Mouse (Mus musculus) right cerebral cortex, postnatal 10 days (tissue): Measurements from ENCODE around the gene Hmga1b.
"Not testable (repeated sequence)": the region's sequence is repeated elsewhere in the genome, so short reads cannot be mapped to it uniquely, and the experiment has no call there.

Experiments
- DNase-seq, 2 experiments: peaks; one replicate each; pipeline ENCODE4 v3.0.0; 2021; ENCODE audit warnings: low spot score in 2 of 2

The Hmga1b gene

DNA sequence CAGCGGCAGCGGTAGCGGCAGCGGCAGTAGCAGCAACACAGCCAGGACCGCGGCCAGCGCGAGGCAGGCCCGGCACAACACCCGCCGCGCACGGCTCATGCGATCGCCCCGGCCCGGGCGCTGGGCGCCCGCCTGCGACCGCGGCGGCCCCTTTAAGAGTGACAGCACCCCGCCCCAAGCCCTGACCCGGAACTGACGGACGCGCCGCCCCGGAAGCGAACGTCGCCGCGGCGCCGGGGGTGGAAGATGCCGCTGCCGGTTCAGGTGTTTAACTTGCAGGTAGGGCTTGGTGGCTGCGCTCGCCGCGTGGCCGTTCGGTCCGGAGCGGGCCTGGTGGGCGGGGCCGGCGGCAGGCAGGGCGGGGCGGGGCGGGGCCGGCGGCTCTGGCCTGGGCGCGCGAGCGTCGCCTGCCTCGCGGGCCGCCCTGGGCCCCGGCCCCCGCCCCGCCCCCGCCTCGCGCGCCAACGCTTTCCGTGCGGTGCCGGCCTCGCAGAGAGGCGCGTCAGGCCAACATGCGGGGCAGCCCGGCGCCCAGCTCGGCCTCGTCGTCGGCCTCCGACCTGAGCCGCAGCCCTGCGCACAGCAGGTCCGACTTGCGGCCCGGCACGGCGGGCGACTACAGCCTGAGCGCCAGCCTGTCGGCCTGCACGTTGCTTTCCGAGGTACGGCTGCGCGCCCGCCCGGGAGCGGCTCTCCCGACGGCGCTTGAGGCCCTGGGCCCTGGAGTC is 21.6 kb downstream of the Hmga1b start, which contains the start of the genes Rfng and Gps1:
Gene Rfng, minus strand, starts transcription at position 144 of the 728 bp plus-strand sequence.
Gene Gps1, plus strand, starts transcription at position 209 of the 728 bp plus-strand sequence.
- DNase-seq: peak; percentile 87 to 89

DNA sequence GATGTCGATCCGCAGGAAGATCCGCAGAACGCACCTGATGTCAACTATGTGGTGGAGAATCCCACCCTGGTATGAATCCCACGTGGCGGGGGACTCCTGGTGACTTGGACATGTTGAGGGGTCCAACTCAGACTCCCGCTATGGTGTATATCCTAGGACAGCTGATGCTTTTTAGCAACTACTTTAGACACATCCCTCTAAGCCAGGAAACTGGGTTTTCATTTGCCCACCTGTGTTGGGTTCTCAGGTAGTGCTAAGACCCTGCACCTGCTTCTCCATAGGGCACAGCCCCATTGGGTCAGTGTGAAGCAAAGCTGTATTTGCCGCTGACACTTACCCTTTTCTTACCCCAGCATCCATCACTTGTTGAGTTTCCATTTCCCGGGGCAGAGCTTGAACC is 22.6 kb downstream of the Hmga1b start:
- peak; percentile 22 to 27 for DNase-seq

DNA sequence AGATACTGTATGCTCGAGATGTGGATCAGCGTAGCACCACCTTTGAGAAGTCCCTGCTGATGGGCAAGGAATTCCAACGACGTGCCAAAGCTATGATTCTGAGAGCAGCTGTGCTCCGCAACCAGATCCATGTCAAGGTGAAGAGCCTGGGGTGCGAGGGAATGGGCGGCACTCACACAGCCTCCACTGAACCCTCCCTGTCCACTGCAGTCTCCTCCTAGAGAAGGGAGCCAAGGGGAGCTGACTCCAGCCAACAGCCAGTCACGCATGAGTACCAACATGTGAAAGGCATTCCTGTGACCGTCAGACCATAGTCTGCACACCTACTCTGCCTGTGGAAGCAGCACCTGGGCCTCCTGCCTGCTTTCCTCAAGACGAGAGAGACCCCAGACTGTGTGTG is 25.9 kb downstream of the Hmga1b start:
- DNase-seq: not testable (repeated sequence)

DNA sequence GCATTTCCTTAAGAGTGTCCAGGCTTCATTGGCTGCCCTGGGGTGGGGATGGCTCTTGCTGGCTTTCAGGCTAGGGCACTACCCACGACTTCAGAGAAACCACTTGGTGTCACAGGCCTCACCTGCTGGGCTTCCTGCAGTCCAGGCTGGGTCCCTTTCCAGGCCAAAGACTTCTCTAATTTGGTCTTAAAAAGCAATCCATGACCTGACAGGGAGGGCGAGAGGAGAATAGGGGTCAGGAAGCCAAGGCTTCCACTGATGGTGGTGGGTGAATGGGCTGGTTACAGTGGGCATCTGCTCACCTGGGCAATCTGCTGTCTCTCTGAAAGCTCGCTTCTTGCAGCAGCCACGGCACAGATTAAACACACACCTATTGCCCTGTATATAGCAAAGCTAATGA is 26.8 kb downstream of the Hmga1b start:
- no peak for DNase-seq

DNA sequence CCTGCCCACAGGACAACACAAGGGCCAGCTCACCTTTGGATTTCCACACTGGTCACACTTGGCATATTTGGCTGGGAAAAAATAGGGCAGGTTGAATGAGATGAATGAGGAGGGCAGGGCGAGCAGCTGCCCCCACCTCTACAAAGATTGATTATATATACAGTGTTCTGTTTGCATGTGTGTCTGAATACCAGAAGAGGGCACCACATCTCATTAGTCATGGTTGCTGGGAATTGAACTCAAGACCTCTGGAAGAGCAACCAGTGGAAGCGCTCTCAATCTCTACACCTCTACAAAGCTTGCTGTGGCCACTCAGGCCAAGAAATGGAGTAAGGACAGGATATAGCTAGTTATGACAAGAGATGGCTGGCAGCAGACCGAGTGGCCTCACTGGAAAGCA is 27.2 kb downstream of the Hmga1b start:
- no peak for DNase-seq

DNA sequence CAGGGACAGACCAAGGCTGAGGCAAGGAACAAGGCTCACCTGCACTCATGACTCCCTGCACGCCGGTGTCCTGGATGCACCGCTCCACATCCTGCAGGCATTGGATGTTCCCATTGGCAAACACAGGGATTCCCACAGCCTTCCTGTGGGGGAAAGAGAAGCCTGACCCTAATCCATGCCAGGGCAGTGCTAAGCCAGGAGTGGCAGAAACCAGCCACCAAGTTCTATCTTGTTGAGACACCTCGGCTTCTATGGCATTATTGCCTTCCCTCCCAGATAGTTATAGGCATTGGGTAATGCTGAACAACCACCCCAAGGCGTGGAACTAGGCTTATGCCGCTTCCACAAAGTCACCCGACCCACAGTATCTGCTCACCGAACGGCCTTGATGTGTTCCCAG is 30.1 kb downstream of the Hmga1b start:
- DNase-seq: no peak

DNA sequence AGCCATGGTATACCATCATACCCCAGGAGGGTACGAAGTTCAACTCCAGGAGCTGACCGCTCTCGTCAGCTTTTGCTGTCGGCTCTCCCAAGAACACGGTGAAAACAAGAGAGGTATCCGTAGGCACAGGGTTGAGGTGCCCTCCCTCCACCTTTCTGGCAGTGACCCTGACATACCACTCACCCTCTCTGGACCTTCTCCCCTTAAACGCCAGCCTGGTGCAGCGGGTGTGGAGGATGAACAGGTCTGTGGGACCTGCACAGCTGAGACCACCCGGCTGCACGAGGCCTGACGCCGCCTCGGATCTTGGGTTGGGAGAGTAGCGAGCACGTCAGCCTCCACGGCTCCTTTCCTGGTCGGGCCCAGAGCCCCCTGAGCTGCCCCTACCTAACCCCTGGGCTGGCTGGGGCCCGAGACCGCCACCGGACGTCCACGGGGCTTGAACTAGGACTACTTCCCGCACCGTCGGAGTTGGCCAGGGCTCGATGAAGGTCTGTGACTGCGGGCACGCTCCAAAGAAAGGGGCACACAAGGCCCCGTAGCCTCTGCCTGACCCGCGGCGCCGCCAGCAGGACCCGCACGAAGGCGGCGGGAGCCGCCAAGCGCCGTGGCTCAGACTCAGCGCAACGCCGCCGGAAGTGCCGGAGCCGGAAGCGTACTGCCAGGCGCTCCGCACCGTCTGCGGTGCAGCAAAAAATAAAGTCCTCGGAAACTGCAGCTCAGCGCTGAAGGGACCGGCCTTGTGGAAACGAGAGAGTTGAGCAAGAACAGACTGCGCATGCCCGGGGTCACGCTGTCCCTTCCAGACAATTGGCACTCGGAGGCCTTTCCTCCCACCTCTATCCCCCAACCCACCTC is 33.4 kb downstream of the Hmga1b start, which contains the start of gene Dus1l:
Gene Dus1l, minus strand, starts transcription at position 648 of the 858 bp plus-strand sequence.
- DNase-seq: peak; percentile 96 to 98

DNA sequence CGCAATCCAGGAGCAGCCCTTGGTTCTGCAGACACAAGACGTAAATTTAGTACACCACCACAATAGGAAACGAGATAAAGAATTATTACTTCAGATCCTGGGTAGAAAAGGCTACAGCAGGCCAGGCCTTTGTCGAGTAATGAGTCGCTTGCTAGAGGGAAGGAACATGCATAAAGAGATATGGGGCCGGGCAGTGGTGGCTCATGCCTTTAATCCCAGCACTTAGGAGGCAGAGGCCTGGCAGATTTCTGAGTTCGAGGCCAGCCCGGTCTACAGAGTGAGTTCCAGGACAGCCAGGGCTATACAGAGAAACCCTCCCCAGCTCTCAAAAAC is 34.0 kb downstream of the Hmga1b start:
- no peak for DNase-seq

DNA sequence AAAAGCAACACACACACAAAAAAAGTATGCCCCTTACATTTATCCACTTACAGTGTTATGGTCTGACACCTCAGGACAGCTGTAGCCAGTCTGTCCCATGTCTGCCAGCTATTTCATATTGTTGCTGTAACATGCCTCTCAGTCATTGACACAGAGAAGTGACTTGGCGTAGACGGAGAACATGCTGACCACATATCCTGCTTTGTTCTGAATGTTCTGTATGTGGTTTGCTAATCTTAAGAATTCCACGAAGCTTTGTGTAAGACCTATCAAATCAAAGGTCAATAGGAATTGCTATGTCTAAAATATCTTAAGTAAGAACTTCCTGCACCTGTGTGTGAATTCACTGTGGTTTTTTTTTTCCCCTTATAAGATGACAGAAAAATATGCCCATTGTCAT is 35.6 kb downstream of the Hmga1b start:
- DNase-seq: no peak

DNA sequence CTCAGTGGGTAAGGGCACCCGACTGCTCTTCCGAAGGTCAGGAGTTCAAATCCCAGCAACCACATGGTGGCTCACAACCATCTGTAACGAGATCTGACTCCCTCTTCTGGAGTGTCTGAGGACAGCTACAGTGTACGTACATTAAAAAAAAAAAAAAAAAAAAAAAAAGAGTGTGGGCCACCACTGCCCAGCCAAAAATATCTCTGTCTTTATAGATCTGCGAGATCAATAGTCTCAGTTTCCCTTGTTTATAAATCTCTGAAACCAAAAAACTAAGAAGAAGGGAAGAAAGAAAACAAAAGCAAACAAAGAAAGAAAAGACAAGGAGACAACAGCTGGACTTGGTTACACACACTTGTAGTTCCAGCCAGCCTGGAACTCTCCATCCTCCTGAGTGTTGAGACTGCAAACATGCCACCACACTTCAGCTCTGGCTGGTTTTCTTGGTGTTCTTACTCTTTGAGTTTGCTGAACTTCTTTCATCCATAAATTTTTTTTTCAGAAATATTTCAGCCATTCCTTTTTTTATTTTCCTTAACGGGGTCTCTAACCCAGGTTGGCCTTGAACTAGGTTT is 36.8 kb downstream of the Hmga1b start:
- DNase-seq: no peak

DNA sequence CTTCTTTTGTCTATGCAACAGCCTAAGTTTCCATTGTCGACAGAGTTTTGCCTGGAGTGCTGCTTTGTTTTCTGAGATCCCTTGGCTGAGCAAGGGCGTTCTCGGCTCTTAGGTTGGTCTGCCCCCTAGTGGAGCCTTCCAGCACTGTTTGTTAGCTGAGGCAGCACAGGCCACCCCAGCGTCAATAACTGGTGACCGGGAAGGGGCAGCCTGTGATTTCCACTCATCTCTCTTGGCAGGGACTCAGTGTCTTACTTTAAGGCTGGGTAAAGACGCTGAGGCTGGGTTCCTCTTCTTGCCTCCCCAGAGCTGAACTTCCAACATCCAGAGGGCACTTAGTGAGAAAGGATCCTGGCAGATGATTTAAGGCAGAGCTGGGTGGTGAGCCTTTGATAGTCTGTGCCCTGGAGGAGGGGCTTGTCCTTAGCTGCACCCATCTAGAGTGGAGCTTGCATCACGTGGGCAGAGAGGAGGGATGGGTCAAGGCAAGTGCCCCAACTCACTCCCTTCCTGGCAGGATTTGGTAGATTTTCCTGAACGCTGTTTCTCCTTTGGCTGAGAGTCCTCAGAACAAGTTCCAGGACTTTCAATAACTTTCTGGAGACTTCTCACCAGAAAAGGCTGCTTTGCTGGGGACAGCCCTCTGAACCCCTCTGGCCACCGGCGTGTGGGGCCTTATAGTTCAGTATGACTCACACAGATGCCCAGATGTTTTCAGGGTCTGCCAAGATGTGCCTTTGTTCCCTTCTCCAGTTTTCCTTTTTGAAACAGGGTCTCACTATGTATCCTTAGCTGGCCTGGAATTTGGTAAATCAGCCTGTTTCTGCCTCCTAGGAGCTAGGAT is 37.7 kb downstream of the Hmga1b start:
- DNase-seq: peak; percentile 82 to 89

DNA sequence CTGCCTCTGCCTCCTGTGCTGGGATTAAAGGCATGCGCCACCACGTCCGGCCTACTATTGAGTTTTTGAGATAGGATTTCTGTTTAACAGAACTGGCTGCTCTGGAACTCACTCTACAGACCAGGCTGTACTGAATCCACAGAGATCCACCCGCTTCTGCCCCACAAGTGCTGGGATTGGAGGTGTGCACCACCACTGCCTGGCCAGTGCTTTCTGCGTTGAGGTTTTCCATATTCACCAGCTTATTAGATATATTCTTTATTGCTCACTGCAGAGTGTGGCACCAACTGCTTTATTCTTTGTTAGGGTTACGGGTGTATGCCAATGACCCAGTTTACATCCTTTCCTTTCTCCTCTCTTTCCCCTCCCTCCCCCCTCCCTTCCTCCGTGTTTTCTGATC is 41.7 kb downstream of the Hmga1b start:
- no peak for DNase-seq

DNA sequence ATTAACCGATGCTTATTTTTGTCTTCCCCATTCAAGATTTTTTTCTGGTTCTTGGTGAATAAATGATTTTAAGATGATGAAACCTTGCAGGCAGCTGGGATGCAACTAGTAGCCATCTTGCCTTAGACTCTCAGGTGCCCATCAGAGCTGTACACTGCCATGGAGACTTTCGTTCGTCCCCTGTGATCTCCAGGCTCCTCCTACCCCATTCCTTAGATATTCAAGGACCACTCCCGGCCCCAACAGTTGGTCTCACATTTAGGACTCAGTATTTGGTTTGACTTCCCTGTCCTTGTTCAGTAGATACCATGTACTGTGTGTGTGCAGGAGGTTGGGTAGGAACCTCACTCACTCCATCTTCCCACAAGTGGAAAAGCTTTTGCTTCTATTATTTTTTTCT is 42.2 kb downstream of the Hmga1b start:
- no peak for DNase-seq

DNA sequence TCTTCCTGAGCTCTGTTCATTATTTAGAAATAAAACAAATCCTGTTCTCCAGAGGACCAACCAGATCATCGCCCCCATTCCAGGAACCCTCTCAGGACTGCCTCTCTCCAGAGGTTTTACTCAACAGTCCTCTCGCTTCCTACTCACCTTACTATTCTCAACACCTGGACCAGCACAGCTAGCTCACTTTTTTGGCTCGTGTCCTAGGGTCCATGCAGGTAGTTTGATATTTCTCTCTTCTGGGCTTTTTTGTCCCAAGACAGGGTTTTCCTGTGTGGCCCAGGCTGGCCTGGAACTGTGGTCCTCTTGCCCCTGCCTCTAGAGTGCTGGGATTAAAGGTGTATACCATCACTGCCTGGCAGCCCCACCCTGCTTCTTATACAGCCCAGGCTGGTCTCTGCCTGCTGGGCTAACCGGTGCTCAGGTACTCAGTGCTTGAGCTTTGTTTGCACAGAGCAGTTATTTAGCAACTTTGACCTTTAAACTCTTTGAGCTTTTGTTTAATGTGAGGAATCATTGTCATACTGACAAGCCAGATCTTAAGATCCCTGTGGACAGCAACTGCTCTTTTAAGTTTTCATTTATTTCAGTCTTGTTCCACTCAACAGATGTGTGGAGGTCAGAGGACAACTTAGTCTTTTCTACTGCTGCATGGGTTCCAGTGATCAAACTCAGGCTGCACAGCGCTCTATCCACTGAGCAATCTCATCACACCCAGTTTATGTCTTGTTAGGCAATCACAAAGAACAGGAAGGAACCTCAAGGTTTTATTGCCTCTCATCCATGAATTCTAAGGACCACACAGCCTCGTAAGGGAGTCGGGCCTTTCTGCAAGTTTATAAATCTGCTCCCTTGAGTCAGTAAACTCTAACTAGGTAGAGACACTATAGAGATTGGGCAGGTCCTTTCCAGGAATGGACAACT is 43.0 kb downstream of the Hmga1b start:
- no peak for DNase-seq

DNA sequence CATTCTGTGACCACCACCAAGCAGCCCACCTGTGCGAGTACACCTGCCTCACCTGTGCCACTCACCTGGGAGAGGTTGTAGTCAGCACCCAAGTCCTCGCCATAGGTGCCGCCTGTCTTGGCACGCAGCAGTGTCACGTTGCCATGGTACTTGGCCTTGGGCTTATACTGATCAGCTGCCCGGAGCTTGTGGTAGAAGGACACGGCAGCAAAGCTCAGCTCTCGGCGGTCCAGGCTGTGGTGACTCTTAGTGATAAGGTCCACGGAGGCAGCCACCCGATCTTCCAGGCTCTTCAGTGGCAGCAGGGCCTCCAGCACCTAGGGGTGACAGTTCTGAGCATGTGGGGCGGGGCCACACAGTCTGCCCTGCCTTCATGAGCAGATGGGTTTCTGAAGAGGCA is 45.4 kb downstream of the Hmga1b start:
- no peak for DNase-seq

DNA sequence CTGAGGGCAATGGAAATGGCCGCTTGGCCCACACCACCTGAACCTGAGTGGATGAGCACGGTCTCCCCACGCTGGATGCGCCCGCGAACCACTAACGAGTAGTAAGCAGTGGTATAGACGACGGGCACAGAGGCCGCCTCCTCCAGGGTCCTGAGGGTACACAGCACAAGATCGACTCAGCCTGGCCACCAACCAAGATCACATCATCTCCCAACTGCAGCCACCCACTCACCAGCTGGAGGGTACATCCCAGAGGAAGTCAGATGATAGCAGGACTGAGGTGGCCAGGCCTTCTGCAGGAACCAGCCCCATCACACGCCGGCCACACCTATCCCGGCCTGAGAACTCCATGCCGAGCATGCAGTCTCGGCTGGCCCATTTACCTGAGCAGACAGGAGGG is 49.5 kb downstream of the Hmga1b start:
- DNase-seq: no peak
